Mouse (Mus musculus): Measurements from ENCODE around the gene Kcnmb2. TPM values are rescaled to one million over a fixed set of nuclear protein-coding genes. Genes with fewer than 3 reads are reported as not detected.

The Kcnmb2 gene
- polyA plus RNA-seq, 1 experiment from 2014 or later = 0.35 TPM

DNA sequence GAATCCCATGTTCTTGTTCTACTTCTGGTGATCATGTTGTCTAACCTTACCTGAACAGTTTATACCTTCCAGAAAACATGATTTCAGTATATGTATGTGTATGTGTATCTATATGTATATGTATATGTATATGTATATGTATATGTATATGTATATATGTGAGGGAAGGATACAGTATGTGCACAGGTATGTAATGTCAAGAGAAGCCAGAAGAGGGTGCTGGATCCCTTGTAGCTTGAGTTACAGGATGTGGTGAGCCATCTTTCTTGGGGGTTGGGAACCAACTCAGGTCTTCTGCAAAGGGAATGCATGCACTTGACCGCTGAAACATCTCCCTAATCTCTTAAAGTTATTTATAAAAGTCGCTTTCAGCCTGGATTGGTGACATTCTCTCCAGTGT lies 286.6 kb downstream of the Kcnmb2 start:
- no peak overlapping the region for H3K27ac ChIP-seq
- no peaks in the 10 kb centered on the region for H3K27me3 ChIP-seq (ENCODE audit: insufficient read depth, poor library complexity, severe bottlenecking)
- H3K4me1 ChIP-seq = no peaks in the 10 kb centered on the region
- H3K9me3 ChIP-seq = no peaks in the 10 kb centered on the region
- WGBS = 68% methylated on average over 2 of the region's 2 CpGs
- DNase-seq (ENCODE audit: low spot score) = no peak
- H3K36me3 ChIP-seq = no peaks in the 10 kb centered on the region
- no peak overlapping the region for H3K4me3 ChIP-seq

GRCm38 (mm10) chr3:32189956-32190355 lies 287.6 kb downstream of the Kcnmb2 start:
- DNase-seq (ENCODE audit: low spot score) = no peak
- Histone ChIP-seq H3K9me3 (no peaks in the 10 kb centered on the region), H3K27ac (no peak overlapping the region), H3K4me3 (no peak overlapping the region), H3K4me1 (no peaks in the 10 kb centered on the region), H3K36me3 (no peaks in the 10 kb centered on the region), H3K27me3 (ENCODE audit: insufficient read depth, poor library complexity, severe bottlenecking) (no peaks in the 10 kb centered on the region)
- WGBS = 52% methylated on average over 5 of the region's 5 CpGs

- H3K36me3 ChIP-seq = no peaks in the 10 kb centered on the region
- no peaks in the 10 kb centered on the region for H3K9me3 ChIP-seq
- no peak overlapping the region for H3K27ac ChIP-seq
- 77% methylated on average over 5 of the region's 5 CpGs for WGBS
- no peaks in the 10 kb centered on the region for H3K27me3 ChIP-seq (ENCODE audit: insufficient read depth, poor library complexity, severe bottlenecking)
- no peaks in the 10 kb centered on the region for H3K4me1 ChIP-seq
- H3K4me3 ChIP-seq = no peak overlapping the region
- no peak for DNase-seq (ENCODE audit: low spot score)
Observed at GRCm38 (mm10) chr3:32194014-32194413, 291.7 kb downstream of the Kcnmb2 start.

DNA sequence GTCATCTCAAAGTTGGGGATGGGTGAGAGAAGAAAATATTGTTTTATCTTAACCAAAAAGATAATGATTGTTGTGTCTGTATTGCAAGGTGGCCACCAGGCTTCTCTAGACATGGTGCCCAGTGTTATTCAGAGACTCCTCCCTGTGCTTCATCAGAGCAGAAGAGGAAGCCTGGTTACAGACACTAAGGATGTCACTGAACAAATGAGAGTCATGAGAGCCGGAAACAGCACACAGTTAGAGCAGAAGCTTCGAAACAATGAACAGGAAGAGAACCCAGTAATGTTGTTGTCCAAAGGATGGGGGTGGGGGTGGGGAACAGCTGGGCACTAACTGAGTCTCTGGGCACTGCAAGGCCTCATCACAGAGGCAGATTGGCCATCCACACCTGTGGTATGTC lies 324.4 kb downstream of the Kcnmb2 start:
- DNase-seq (ENCODE audit: low spot score) = no peak
- Histone ChIP-seq H3K9me3 (no peaks in the 10 kb centered on the region), H3K27ac (no peak overlapping the region), H3K4me3 (no peak overlapping the region), H3K4me1 (no peaks in the 10 kb centered on the region), H3K36me3 (no peaks in the 10 kb centered on the region), H3K27me3 (ENCODE audit: insufficient read depth, poor library complexity, severe bottlenecking) (no peaks in the 10 kb centered on the region)
- 60% methylated on average over 2 of the region's 2 CpGs for WGBS

DNA sequence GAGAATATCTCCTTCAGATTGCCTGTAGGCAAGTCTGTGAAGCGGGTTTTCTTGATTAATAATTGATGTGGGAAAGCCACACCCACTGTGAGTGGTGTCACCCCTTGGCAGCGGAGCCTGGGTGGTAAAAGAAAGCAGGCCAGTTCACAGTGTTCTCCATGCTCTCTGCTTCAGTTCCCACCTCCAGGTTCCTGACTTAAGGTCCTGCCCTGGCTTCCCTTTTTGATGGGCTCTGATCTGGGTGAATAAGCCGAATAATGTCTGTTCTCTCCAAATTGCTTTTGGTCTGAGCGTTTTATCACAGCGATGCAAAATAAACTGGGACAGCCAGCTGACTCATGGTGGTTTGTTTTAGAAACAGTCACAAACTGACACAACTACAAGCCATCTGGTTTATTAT lies 334.5 kb downstream of the Kcnmb2 start:
- no peak for DNase-seq (ENCODE audit: low spot score)
- Histone ChIP-seq H3K9me3 (no peaks in the 10 kb centered on the region), H3K36me3 (no peaks in the 10 kb centered on the region), H3K4me1 (no peaks in the 10 kb centered on the region), H3K4me3 (no peak overlapping the region), H3K27me3 (ENCODE audit: insufficient read depth, poor library complexity, severe bottlenecking) (no peaks in the 10 kb centered on the region), H3K27ac (no peak overlapping the region)
- WGBS = 77% methylated on average over 5 of the region's 5 CpGs

All from heart, embryonic 10.5 days (tissue).